Mouse (Mus musculus) cortical plate, adult 2 months (tissue): ENCODE data around the gene Bspry.

ENCODE experiments used
- CTCF ChIP-seq: fragments of 200-500 bp; IDR thresholded peaks from 2 replicates; pipeline ENCODE4 v1.5.1; 2011; ENCODE audit warnings: mild to moderate bottlenecking, control low read depth, low read length; ENCODE audit not compliant: insufficient read depth; ENCODE audit errors: extremely low read depth
- POLR2A ChIP-seq: fragments of 200-500 bp; IDR thresholded peaks from 2 replicates; pipeline ENCODE4 v1.6.1; 2011; ENCODE audit warnings: mild to moderate bottlenecking, low read length, control low read depth; ENCODE audit not compliant: insufficient read depth; ENCODE audit errors: extremely low read depth

DNA sequence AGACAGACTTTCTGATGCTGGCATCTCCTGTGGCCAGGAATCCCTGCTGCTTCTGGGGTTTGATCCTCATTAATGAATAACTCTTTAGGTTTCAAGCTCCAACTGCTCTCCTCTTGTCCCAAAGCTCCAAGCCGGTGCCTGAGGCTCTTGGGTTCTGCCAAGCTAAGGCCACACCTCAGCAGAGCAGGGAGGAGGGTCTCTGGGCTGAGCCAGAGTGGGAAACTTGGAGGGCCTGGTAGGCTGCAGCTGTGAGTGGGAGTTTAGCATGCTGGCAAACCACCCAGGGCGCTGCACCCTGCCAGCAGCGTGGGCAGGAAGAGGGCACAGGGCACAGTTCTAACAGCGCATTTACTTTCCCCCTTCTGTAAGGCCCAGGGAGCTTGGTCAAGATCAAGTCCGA lies 29.0 kb downstream of the Bspry start:
- TF ChIP-seq POLR2A (no peak), CTCF (no peak)
